Mouse (Mus musculus): Measurements from ENCODE around the gene Gm21149.
"Not testable (repeated sequence)": the region's sequence is repeated elsewhere in the genome, so short reads cannot be mapped to it uniquely, and the experiment has no call there.

Gene Gm21149

DNA sequence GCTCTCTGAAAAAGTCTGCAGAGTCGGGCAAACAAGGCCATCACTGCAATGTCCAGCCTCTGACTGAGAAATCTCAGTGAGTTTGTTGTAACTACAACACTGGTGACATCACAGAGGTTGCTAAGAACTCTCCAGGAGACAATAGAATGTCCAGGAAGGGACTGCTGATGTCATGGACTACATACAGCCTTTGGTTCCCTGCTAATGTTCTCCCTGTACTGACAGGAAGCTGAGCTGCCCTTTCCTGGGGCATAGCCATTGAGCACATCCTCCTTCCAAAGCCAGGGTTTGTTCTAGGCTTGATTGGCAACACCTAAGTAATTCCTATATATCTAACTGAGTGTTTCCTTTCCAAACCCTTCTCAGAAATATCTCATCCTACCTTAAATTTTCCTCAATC, at the start of gene Gm21149:
Gene Gm21149 (minus strand): TSS at position 101 of the 400 bp plus-strand sequence.
- in situ Hi-C loops (cut with MseI, MboI) = not testable (repeated sequence)

DNA sequence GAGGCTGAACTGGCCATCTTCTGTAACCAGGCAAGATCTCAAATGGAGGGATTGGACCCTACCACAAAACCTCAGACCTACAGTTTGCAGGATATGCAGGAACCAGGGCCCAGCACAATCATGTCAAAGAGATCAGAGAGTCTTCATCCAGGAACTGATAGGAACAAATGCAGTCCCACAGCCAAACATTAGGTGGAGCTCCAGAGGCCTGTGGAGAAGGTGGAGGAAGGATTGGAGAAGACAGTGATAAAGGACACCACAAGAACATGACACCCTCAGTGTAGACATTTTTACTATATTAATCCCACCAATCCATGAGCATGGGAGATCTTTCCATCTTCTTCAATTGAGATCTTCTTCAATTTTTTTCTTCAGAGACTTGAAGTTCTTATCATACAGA, 46.1 kb upstream of the Gm21149 start:
- in situ Hi-C loops (cut with MseI, MboI) = not testable (repeated sequence)

DNA sequence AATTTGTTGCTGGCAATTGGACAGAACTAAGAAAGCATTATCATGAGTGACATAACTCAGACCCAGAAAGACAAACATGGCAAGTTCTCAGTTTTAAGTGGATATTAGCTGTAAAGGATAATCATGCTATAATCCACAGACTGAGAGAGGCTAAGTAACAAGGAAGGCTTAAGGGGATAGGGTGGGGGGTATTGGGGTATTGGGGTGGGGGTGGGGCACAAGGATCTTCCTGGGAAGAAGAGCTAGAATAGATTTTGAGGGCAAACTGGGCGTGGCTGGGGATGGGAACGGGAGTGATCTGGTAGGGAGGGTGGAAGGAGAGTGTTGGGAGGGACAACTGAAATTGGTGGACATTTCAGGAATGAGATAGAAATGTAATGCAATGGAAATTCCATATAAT, 45.7 kb upstream of the Gm21149 start:
- in situ Hi-C loops (cut with MseI, MboI) = not testable (repeated sequence)

DNA sequence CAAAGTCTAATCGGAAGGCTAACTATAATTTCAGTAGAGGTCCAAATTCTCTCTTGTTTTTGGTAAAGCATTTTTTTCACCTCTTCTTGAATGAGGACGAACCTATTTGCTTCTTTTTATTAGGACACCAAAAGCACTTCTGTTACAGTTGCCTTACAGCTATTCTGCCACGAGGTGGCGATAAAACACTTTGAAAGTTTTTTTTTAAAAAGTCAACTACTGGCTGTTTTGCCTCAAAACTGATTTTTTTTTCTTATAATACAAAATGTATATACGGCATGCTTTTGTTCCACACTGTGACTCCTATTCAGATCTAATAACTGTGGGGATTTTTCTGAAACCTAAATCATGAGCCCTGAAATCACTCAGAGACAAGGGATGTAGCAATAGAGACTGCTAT, 44.1 kb upstream of the Gm21149 start:
- in situ Hi-C loops (cut with MseI, MboI) = not testable (repeated sequence)

DNA sequence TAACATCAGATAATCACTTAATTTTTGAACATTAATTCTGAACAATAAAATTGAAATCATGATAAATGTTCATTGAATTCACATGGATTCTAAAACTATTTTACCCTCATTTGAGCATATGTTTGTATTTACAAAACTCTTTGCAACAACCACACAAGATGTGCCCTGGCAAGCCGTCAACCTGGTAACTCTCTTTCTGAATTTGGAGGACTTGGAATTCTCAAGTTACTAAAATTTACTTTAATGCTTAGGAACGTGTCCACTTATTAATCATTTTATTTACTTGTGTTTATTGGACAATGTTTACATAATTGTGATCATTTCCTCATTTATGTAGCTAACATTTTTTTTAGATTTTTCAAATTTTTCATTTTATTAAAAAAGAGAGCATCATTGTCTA, 40.8 kb upstream of the Gm21149 start:
- in situ Hi-C loops (cut with MseI, MboI) = not testable (repeated sequence)

DNA sequence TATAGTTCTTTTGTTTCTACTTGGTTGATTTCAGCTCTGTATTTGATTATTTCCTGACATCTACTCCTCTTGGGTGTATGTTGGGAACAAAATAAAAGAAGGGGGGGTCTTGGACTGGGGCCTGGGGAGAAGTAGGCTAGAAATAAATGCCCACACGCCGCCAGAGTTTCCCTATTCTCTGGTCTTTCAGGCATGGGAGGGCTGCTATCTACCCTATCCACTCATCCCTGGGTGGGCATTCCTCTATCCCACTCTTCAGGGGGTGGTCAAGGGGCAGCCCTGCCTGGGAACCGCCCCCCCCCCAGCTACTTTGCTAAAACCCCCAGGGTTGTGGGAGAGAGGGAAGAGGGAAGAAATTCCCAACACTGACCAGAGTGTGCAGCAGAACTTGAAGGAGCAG, 35.9 kb upstream of the Gm21149 start:
- in situ Hi-C loops (cut with MseI, MboI) = not testable (repeated sequence)

DNA sequence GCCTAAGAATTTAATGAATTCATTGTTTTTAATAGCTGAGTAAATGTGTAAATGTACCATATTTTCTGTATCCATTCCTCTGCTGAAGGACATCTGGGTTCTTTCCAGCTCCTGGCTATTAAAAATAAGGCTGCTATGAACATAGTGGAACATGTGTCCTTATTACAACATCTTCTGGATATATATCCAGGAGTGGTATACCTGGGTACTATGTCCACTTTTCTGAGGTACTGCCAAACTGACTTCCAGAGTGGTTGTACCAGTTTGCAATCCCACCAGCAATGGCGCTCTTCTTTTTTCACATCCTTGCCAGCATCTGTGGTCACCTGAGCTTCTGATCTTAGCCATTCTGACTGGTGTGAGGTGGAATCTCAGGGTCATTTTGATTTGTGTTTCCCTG, 33.6 kb upstream of the Gm21149 start:
- in situ Hi-C loops (cut with MseI, MboI) = not testable (repeated sequence)

DNA sequence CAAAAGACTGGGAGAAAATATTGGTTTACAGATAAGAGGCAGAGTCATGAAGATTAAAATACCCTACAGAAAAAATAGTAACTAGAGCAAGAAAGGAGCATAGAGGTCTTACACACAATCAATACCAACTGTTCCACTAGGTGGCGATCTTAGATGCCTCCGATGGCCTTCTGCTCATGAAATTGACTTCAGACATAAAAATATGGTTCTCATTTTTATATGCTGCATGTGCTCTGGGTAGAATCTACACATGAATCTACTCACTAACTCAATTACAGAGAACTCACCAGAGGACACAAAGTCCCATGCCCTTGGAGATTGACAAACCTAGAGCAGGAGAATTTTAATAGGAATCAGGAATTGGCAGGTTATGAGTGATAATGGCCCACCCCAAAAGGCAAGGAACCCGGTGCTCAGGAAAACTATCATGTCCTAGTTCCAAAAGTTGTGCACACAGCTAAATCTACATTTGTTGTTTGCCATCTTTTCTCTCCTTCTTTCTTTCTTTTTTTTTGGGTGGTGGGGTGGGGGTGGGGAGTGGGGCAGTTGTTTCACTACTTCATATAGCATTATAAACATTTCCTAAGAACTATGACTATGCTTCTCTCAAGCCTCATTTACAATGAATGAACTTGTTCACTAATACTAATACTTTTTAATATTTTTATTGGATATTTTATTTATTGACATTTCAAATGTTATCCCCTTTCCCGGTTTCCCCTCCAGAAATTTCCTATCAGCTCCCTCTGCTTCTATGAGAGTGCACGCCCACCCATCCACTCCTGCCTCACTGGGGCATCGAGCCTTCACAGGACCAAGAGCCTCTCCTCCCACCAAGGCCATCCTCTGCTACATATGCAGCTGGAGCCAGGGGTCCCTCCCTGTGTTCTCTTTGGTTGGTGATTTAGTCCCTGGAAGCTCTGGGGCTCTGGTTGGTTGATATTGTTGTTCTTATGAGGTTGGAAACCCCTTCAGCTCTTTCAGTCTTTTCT, 32.4 kb upstream of the Gm21149 start:
- in situ Hi-C loops (cut with MseI, MboI) = not testable (repeated sequence)

DNA sequence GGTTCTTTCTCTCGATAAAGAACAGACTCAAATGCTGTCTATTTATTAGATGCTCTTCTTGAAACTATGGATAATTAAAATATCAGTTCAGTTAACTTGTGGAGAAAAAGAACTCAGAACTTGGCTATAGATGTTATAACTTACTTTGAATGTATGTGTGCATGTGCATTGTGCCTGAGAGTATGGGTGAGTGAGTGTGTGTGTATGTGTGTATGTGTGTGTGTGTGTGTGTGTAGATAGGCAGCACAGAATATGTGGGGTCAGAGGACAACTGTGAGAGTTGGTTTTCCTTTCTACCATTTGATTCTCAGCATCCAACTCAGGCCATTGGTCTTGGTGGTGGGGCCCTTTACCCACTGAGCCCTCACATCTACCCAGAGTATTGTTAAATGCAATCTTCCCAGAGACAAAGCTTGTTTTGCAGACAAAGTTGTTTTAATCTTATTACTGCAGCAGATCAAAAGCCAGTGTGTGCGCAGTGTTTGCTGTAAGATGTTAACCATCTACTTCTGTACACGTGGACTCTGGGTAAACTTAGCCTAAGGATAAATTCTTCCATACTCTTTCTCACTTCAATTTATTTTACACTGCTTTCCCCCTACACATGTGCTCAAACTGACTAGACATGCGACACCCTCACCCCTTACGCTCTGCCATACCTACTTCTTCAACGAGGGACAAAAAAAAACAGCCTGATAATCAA, 31.6 kb upstream of the Gm21149 start:
- in situ Hi-C loops (cut with MseI, MboI) = not testable (repeated sequence)

DNA sequence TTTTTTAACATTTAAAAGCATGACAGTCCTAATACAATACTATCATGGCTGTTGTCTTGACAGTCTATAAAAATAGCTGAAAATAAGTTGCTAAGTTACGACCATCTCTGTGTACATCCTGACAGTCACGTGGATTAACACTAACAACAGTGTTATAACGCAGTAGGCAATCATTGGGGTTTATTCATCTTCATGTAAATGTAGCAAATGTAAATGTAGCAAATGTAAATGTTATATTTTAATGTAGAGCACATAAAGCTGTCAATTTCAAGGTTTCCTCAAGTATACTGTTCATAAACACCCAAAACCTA, 30.9 kb upstream of the Gm21149 start:
- in situ Hi-C loops (cut with MseI, MboI) = no loop called here

DNA sequence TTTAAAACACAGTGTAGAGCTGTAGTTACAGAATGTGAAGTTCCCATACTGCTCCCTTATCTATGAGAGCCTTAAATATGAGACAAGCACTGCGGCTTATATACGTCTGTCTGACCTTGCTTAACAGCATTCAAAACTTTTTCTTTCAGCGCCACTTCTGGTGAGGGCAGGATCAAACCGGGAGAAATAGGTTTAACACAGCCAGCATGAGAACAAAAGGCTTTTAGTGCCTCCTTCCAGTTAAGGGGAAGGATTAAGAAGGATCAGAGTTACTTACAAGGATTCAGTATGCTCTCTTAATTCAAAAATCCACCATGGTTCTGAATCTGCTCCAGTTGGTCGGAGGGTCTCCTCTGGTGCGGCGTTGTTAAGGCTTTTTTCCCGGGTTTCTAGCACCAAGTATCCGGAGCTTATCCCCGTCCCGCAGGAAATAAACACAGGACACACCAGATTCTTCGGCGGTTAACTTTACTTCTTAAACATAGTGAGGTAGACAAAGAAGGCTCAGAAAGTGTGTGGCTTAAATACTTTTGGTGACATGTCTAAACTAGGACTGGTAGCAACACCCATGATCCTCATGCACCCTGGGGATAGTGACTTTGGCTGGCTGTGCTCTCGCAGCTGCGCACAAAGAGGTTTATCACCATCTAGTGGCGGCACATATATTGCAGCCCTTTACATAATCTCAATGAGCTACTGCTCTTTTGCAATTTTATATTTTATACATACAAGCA, 30.4 kb upstream of the Gm21149 start:
- in situ Hi-C loops (cut with MseI, MboI) = no loop called here

DNA sequence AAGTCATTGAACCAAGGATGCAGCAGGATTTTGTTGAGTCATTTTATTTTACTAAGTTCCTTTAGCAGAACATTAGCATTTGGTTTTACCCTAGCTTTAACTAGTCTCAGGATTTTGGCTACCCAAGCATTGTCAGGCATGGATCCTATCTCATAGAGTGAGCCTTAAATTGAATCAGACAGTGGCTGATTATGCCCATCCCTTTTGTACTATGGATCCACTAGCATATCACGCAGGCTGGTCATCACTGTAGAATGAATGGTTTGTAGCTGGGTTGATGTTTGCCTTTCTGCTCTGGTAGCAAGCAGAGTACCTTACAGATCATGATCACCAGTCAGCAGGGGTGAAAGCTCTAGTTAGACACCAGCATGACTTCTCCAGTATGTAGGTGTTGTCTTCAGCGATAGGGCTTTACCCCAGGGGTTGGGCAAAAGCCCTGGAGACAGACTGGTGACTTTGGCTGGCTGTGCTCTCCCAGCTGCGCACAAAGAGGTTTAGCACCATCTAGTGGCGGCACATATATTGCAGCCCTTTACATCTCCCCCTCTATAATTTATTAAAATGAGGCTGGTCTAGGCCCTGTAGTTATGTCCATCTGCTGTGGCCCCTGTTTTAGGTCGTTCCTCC, 22.6 kb upstream of the Gm21149 start:
- in situ Hi-C loops (cut with MseI, MboI) = not testable (repeated sequence)

DNA sequence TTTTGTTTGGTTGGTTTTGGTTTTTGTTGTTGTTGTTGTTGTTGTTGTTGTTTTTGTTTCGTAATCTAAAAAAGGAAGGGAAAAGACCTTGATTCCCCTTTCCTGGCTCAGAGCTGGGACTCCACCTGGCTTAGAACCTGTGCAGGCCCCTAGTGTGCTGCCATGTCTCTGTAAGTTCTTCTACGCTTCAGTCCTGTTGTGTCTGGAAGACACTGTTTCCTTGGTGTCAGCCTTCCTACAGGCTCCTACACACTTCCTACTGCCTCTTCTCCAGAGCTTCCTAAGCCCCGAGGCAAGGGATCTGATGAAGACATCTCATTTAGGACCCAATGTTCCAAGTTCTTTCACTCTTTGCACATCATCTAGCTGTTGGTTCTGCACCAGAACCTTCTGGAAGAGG, 22.0 kb upstream of the Gm21149 start:
- in situ Hi-C loops (cut with MseI, MboI) = not testable (repeated sequence)

DNA sequence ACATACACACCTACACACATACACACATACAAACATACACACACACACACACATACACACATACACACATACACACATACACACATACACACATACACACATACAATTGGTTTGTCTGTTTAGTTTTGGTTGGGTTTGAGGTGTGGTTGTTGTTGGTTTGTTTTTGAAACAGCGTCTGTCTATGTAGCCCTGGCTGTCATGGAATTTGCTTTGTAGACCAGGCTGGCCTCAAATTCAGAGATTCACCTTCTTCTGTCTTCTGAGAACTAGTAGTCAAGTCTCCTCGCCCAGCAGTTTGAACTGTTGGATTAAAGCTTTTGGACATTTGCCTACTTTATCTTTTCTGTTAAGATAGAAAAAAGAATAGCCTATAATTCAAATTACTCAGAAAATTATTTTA, 14.6 kb upstream of the Gm21149 start:
- in situ Hi-C loops (cut with MseI, MboI) = not testable (repeated sequence)

DNA sequence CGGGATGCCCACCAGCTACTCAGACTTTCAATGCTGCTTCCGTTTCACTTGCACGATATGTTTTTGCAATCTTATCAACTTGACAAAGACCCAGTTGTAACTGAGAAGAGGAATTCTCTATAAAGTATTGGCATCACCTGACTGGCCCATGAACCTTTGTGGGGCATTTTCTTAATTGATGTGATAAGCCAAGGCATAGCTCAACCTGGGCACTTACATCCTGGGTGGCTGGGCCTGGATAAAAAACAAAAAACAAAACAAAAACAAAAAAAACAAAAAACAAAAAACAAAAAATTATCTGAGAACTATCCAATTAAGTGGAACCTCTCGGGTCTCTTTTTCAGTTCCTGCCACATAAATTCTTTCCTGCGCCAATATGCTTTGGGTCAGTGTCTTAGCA, 12.4 kb upstream of the Gm21149 start:
- in situ Hi-C loops (cut with MseI, MboI) = no loop called here

DNA sequence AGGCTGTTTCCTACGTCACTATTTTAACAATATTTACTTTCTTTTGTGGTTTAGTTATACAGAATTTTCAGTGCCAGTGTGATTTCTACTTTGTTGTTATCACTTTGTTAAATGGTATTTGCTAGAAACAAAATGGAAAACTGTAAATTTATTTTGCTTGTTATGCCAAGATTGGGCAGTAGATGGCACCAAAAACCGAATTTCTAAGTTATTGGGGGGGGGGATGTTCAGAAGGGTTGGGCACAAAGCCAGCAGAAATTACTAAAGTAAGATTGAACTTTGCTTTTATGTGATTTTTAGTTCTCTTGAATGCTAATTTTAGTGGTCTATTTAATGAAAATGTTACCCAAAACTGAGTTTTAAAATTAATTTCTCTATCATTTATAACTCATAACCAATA, 8.3 kb upstream of the Gm21149 start:
- in situ Hi-C loops (cut with MseI, MboI) = not testable (repeated sequence)

DNA sequence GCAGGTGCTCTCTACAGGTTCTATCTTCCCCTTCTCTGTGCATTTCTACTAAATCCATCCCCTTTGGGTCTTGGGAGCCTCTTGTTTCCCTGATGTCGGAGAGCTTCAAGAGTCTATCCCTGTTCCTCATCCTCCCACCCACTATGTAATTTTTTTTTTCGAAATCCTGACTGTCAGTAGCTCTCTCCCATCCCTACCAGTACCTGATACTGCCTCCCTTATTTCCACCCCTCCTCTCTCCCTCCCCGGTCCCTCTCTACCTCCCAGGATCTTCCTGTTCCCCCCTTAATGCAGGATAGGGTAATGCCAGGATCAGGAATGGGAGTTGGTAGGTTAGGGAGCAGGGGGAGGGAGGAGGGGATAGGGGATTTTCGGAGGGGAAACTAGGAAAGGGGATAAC, 7.3 kb upstream of the Gm21149 start:
- in situ Hi-C loops (cut with MseI, MboI) = not testable (repeated sequence)

DNA sequence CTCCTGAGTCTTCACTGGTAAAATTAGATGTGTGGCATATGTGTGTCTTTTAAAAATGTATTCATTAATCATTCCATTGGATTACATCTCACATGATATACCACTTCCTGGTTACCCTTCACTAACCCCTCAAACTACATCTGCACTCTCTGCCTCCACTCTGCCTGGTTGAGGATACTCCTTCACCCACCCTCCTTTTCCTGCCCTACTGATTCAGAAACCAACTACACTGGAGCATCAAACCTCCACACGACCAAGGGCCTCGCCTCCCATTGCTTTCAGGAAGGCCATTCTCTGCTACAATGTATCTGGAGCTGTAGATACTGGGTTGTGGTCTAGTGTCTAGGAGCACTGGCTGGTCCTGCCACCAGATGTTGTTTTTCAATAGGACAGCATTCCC, 6.5 kb upstream of the Gm21149 start:
- in situ Hi-C loops (cut with MseI, MboI) = not testable (repeated sequence)

DNA sequence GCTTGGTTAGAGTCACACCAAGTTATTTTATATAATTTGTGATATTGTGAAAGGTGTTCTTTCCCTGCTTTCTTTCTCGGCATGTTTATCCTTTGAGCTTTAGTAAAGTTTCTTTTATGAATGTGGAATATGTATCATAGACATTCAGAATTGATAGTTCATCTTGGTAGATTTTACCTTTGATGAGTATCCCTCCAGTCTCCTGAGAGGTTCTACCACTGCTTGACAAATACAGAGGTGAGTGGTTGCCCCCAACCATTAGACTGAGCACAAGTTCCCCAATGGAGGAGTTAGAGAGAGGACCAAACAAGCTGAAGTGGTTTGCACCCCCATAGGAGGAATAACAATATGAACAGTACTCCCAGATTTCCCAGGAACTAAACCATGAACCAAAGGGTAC, 6.2 kb downstream of the Gm21149 start:
- in situ Hi-C loops (cut with MseI, MboI) = not testable (repeated sequence)

DNA sequence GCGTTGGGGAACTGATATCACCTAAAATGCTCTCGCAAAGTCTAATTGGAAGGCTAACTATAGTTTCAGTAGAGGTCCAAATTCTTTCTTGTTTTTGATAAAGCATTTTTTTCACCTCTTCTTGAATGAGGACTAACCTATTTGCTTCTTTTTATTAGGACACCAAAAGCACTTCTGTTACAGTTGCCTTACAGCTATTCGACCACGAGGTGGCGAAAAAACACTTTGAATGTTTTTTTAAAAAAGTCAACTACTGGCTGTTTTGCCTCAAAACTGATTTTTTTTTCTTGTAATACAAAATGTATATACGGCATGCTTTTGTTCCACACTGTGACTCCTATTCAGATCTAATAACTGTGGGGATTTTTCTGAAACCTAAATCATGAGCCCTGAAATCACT, 8.6 kb downstream of the Gm21149 start:
- in situ Hi-C loops (cut with MseI, MboI) = not testable (repeated sequence)

DNA sequence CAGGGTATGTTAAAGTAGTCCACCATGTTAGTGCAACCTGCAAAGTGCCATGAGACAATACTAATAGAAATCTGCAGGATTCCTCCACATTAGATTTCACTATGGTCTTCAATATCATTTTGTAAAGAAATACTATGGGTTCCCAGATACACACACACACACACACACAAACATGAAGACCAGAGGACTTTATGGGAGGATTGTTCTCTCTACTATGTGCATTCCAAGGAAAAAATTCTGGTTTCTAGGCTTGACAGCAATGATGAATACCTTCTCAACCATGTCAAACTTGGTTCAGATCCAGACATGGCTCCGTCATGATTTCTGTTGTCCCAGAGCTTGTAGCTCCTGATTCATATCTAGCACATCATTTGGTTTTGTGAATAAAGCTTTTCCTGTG, 10.1 kb downstream of the Gm21149 start:
- in situ Hi-C loops (cut with MseI, MboI) = not testable (repeated sequence)

DNA sequence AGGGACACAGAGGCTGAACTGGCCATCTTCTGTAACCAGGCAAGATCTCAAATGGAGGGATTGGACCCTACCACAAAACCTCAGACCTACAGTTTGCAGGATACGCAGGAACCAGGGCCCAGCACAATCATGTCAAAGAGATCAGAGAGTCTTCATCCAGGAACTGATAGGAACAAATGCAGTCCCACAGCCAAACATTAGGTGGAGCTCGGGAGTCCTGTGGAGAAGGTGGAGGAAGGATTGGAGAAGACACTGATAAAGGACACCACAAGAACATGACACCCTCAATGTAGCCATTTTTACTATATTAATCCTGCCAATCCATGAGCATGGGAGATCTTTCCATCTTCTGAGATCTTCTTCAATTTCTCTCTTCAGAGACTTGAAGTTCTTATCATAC, 12.8 kb downstream of the Gm21149 start:
- in situ Hi-C loops (cut with MseI, MboI) = not testable (repeated sequence)
